Comparison of ENCODE assay signal across 20 mouse cellular contexts in genomic region chr3:32763902-32764301, GRCm38 (mm10). TPM values are rescaled to one million over a fixed set of nuclear protein-coding genes. Genes with fewer than 3 reads are reported as not detected.
A peak's percentile ranks its signal among the peaks of the same experiment; 100 is the strongest.
DNase-seq lines count a peak whose midpoint lies in the region; ATAC-seq and TF ChIP-seq lines count a peak whose summit lies in the region.
"Had no signal": no experiment of that assay in that cellular context is flagged by ENCODE, and none has a peak within 500 bp of the region (broad histone marks: within the 10 kb centered on the region; RNA-seq: fewer than 3 reads in every experiment).

No protein-coding gene starts in this region.

- H3K4me3 ChIP-seq in heart, embryonic 11.5 days (ENCODE audit: low read depth, low read length) = no peak overlapping the region
- H3K4me3 ChIP-seq in E14TG2a.4 (replicated peaks; ENCODE audit: low read length) = peak overlapping the region; percentile 71
- H3K4me3 ChIP-seq in intestine, embryonic 16.5 days (ENCODE audit: low read length) = no peak overlapping the region
- H3K4me3 ChIP-seq: embryonic facial prominence, embryonic 15.5 days; heart, embryonic 13.5 days; hindbrain, embryonic 15.5 days had no signal

- no peak for TF ChIP-seq CTCF in E14TG2a.4 (conservative IDR thresholded peaks at IDR 0.05; ENCODE audit: low read length)

- peak; percentile 8 to 20 for DNase-seq in heart, postnatal 10 days
- peak; percentile 55 for DNase-seq in ES-CJ7 (ENCODE audit: low read depth, low spot score)
- DNase-seq in right cerebral cortex, postnatal 25 days = no peak
- no peak for DNase-seq in gastrocnemius, adult 8-10 months (ENCODE audit: low spot score in 2 of 2)
- DNase-seq: adrenal gland, postnatal 14 days; cerebellum, adult 11-12 months; cerebellum, adult 9-10 months; gastrocnemius, postnatal 25 days; kidney, adult 18-20 months; kidney, postnatal 10 days had no signal

- H3K27me3 ChIP-seq in heart, embryonic 11.5 days (ENCODE audit: control insufficient read depth, insufficient read depth, low read length) = no peaks in the 10 kb centered on the region
- H3K27me3 ChIP-seq in E14TG2a.4 (ENCODE audit: insufficient read depth, low read length) = no peaks in the 10 kb centered on the region
- H3K27me3 ChIP-seq in intestine, embryonic 16.5 days (replicated peaks; ENCODE audit: control insufficient read depth, insufficient read depth, low read length) = no peaks in the 10 kb centered on the region
- H3K27me3 ChIP-seq: embryonic facial prominence, embryonic 15.5 days; heart, embryonic 13.5 days; hindbrain, embryonic 15.5 days had no signal

- no peak overlapping the region for H3K9ac ChIP-seq in heart, embryonic 11.5 days (ENCODE audit: low read depth, low read length)
- H3K9ac ChIP-seq in intestine, embryonic 16.5 days (ENCODE audit: low read depth, low read length) = no peak overlapping the region
- H3K9ac ChIP-seq: embryonic facial prominence, embryonic 15.5 days; heart, embryonic 13.5 days; hindbrain, embryonic 15.5 days had no signal

- no peaks in the 10 kb centered on the region for H3K36me3 ChIP-seq in heart, embryonic 11.5 days (ENCODE audit: control insufficient read depth, insufficient read depth, low read length)
- H3K36me3 ChIP-seq in E14TG2a.4 (ENCODE audit: insufficient read depth, low read length) = no peaks in the 10 kb centered on the region
- no peaks in the 10 kb centered on the region for H3K36me3 ChIP-seq in intestine, embryonic 16.5 days (ENCODE audit: control insufficient read depth, insufficient read depth, low read length)
- H3K36me3 ChIP-seq: embryonic facial prominence, embryonic 15.5 days; G1E; heart, embryonic 13.5 days; hindbrain, embryonic 15.5 days had no signal

- WGBS in heart, embryonic 11.5 days (ENCODE audit: insufficient replicate concordance) = 39% methylated on average over 7 of the region's 7 CpGs
- WGBS in intestine, embryonic 16.5 days = 49% methylated on average over 7 of the region's 7 CpGs

- ATAC-seq in heart, embryonic 11.5 days (replicated peaks; ENCODE audit: insufficient number of reproducible peaks, low FRiP score, low TSS enrichment) = no peak
- peak; percentile 55; the same call in 1 of the 2 replicates for ATAC-seq in intestine, embryonic 16.5 days
- ATAC-seq: activated CD4-positive, CD25-positive, alpha-beta regulatory T cell, adult 4 months; forebrain, embryonic 16.5 days had no signal

- H3K4me2 ChIP-seq in heart, embryonic 11.5 days = no peak overlapping the region
- H3K4me2 ChIP-seq in intestine, embryonic 16.5 days (ENCODE audit: low read depth, low read length) = no peak overlapping the region
- H3K4me2 ChIP-seq: embryonic facial prominence, embryonic 15.5 days; heart, embryonic 13.5 days; hindbrain, embryonic 15.5 days had no signal

- intact Hi-C loops in heart, postnatal 10 days (cut with DNase I) = no loop called here

- H3K9me3 ChIP-seq in heart, embryonic 11.5 days (replicated peaks; ENCODE audit: control insufficient read depth, low read length) = no peaks in the 10 kb centered on the region
- H3K9me3 ChIP-seq in E14TG2a.4 (ENCODE audit: low read length) = peaks cover 14% of the 10 kb centered on the region; the same call in 1 of the 2 replicates
- no peaks in the 10 kb centered on the region for H3K9me3 ChIP-seq in intestine, embryonic 16.5 days (ENCODE audit: control insufficient read depth, low read length)
- H3K9me3 ChIP-seq: embryonic facial prominence, embryonic 15.5 days; G1E; heart, embryonic 13.5 days; hindbrain, embryonic 15.5 days had no signal

- no peak overlapping the region for H3K27ac ChIP-seq in heart, embryonic 11.5 days (ENCODE audit: low read depth, low read length)
- H3K27ac ChIP-seq in intestine, embryonic 16.5 days (ENCODE audit: low read length) = no peak overlapping the region
- H3K27ac ChIP-seq: embryonic facial prominence, embryonic 15.5 days; heart, embryonic 13.5 days; hindbrain, embryonic 15.5 days had no signal

- H3K4me1 ChIP-seq in heart, embryonic 11.5 days (ENCODE audit: control insufficient read depth, insufficient read depth, low read length) = no peaks in the 10 kb centered on the region
- H3K4me1 ChIP-seq in E14TG2a.4 (replicated peaks; ENCODE audit: low read depth, low read length) = peaks cover 59% of the 10 kb centered on the region
- H3K4me1 ChIP-seq in intestine, embryonic 16.5 days (ENCODE audit: control insufficient read depth, insufficient read depth, low read length) = no peaks in the 10 kb centered on the region
- H3K4me1 ChIP-seq: embryonic facial prominence, embryonic 15.5 days; heart, embryonic 13.5 days; hindbrain, embryonic 15.5 days had no signal

RNA-seq across cellular contexts. Expression of gene Mrpl47, which starts 26.5 kb away (rescaled TPM):
- 10 to 100 TPM; 39.6 to 43.9 TPM for total RNA-seq in heart, postnatal 10 days (2021)
- polyA plus RNA-seq in heart, embryonic 11.5 days (2014; fragmentation: Nextera tagmentation; extraction: Ambion mirVana) = 30.5 and 41.2 TPM in 2 replicates
- 36.1 and 39.4 TPM in 2 replicates for polyA plus RNA-seq in intestine, embryonic 16.5 days (2015; fragmentation: Nextera tagmentation; extraction: Ambion mirVana)
- total RNA-seq in gastrocnemius, adult 8-10 months (2022) = 10 to 100 TPM; 20.4 to 30.2 (median 26.4) TPM

RNA-seq across cellular contexts. Expression of gene Ndufb5, which starts 27.1 kb away (rescaled TPM):
- total RNA-seq in heart, postnatal 10 days (2021) = 100 to 1,000 TPM; 747 to 748 TPM
- 468 and 475 TPM in 2 replicates for polyA plus RNA-seq in heart, embryonic 11.5 days (2014; fragmentation: Nextera tagmentation; extraction: Ambion mirVana)
- polyA plus RNA-seq in intestine, embryonic 16.5 days (2015; fragmentation: Nextera tagmentation; extraction: Ambion mirVana) = 401 and 405 TPM in 2 replicates
- 100 to 1,000 TPM; 525 to 629 (median 587) TPM for total RNA-seq in gastrocnemius, adult 8-10 months (2022)

RNA-seq across cellular contexts. Expression of gene Usp13, which starts 53.4 kb away (rescaled TPM):
- 100 to 1,000 TPM; 153 to 156 TPM for total RNA-seq in heart, postnatal 10 days (2021)
- 43.3 and 60.4 TPM in 2 replicates for polyA plus RNA-seq in heart, embryonic 11.5 days (2014; fragmentation: Nextera tagmentation; extraction: Ambion mirVana)
- 1.5 and 3.2 TPM in 2 replicates for polyA plus RNA-seq in intestine, embryonic 16.5 days (2015; fragmentation: Nextera tagmentation; extraction: Ambion mirVana)
- 100 to 1,000 TPM; 189 to 250 (median 219) TPM for total RNA-seq in gastrocnemius, adult 8-10 months (2022)
- total RNA-seq: granulocyte monocyte progenitor cell, adult 5-6 weeks had no signal
- polyA plus RNA-seq: activated CD4-positive, CD25-positive, alpha-beta regulatory T cell, adult 4 months had no signal

RNA-seq across cellular contexts. Expression of gene Actl6a, which starts 57.8 kb away (rescaled TPM):
- 10 to 100 TPM; 34.8 to 35.7 TPM for total RNA-seq in heart, postnatal 10 days (2021)
- 110 and 122 TPM in 2 replicates for polyA plus RNA-seq in heart, embryonic 11.5 days (2014; fragmentation: Nextera tagmentation; extraction: Ambion mirVana)
- 115 and 130 TPM in 2 replicates for polyA plus RNA-seq in intestine, embryonic 16.5 days (2015; fragmentation: Nextera tagmentation; extraction: Ambion mirVana)
- 10 to 100 TPM; 11.0 to 19.6 (median 14.2) TPM for total RNA-seq in gastrocnemius, adult 8-10 months (2022)

Comparison
In these comparisons a context has a peak if more than half of its experiments do, and no peak if none do; other contexts are left out.
1. DNase-seq: peak in heart, postnatal 10 days (2 of 2) and ES-CJ7 (single experiment); none in right cerebral cortex, postnatal 25 days (single experiment) and gastrocnemius, adult 8-10 months (0 of 2).